Mouse (Mus musculus) kidney, postnatal 0 days (tissue): ENCODE data around the gene H2-T3. TPM values are rescaled to one million over a fixed set of nuclear protein-coding genes. Genes with fewer than 3 reads are reported as not detected.
"Not testable (repeated sequence)": the region's sequence is repeated elsewhere in the genome, so short reads cannot be mapped to it uniquely, and the experiment has no call there.

Experiments
- ATAC-seq: fragments of 200-750 bp; cut with Nextera tagmentation; replicated peaks from 2 replicates; pipeline ENCODE4 v1.8.0; 2017; ENCODE audit warnings: low read depth, moderate number of reproducible peaks, moderate TSS enrichment, moderate library complexity; ENCODE audit not compliant: low FRiP score
- DNase-seq: peaks from one replicate; pipeline ENCODE4 v3.0.0-alpha.2; 2016; ENCODE audit warnings: low spot score
- H3K27ac ChIP-seq: fragments of 300-500 bp; sonication (generic); 2 replicates; pipeline ENCODE4 v1.5.1; 2014; ENCODE audit warnings: mild to moderate bottlenecking
- H3K27me3 ChIP-seq: fragments of 300-500 bp; sonication (generic); 2 replicates; pipeline ENCODE4 v1.6.1; 2014; ENCODE audit warnings: low read length, mixed read lengths; ENCODE audit not compliant: insufficient read depth
- H3K36me3 ChIP-seq: fragments of 300-500 bp; sonication (generic); 2 replicates; pipeline ENCODE4 v1.6.1; 2014; ENCODE audit warnings: low read length, mixed read lengths; ENCODE audit not compliant: insufficient read depth
- H3K4me1 ChIP-seq: fragments of 300-500 bp; sonication (generic); replicated peaks from 2 replicates; pipeline ENCODE4 v1.6.1; 2014; ENCODE audit warnings: antibody characterized with exemption, low read length, mixed read lengths; ENCODE audit not compliant: insufficient read depth
- H3K4me2 ChIP-seq: fragments of 300-500 bp; sonication (generic); 2 replicates; pipeline ENCODE4 v1.6.1; 2014; ENCODE audit warnings: mild to moderate bottlenecking, low read length, moderate library complexity, mixed read lengths
- H3K4me3 ChIP-seq: fragments of 300-500 bp; sonication (generic); replicated peaks from 2 replicates; pipeline ENCODE4 v1.5.1; 2014; ENCODE audit warnings: low read depth, low read length
- H3K9ac ChIP-seq: fragments of 300-500 bp; sonication (generic); 2 replicates; pipeline ENCODE4 v1.6.1; 2014; ENCODE audit warnings: low read depth, low read length
- H3K9me3 ChIP-seq: fragments of 300-500 bp; sonication (generic); replicated peaks from 2 replicates; pipeline ENCODE4 v1.6.1; 2016; ENCODE audit warnings: low read length, inconsistent platforms, mixed read lengths
- CTCF ChIP-seq: IDR thresholded peaks from 2 replicates; pipeline ENCODE4 v1.5.1; 2016; ENCODE audit warnings: antibody characterized with exemption, low read depth, mild to moderate bottlenecking, moderate library complexity
- WGBS: fragments of 180-500 bp; shearing (Covaris S2); extraction: QIAGEN DNeasy Blood & Tissue Kit; methylation state at CpG from one replicate; pipeline ENCODE4 v1.1.7; 2014; 5-methylcytosine and 5-hydroxymethylcytosine counted together
- polyA plus RNA-seq: library from polyadenylated mRNA; unstranded; fragments of >200 nt; fragmentation: Nextera tagmentation; extraction: Ambion mirVana; gene quantifications from 2 replicates; pipeline ENCODE4 v1.2.1, GENCODE M21; 2015

Gene H2-T3
- polyA plus RNA-seq, 1 experiment from 2014 or later, result not detected

DNA sequence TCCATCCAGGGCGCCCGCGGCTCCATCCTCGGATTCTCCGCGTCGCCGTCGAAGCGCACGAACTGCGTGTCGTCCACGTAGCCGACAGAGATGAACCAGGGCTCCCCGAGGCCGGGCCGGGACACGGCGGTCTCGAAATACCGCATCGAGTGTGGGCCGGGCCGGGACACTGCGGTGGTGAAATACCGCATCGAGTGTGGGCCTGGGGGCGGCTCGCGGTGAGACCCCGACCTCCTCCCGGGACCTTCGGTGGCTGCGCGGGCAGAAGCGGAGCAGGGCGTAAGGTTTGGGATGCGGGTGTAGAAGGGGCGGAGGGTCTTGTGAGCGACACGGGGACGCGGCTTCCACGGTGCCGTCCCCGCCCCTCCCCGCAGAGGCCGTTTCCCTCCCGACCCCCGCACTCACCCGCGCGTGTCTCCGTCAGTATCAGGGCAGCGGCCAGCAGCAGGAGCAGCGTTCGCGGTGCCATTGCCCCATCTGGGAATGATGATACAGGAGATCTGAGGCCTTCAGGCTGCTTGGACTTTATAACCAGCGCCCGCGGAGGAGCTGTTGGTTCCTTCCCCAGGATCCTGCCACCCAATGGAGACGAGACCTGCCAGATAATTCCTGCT lies 21.9 kb downstream of the H2-T3 start, which contains the start of gene Gm8909:
Gene Gm8909, minus strand, starts transcription at position 499 of the 614 bp plus-strand sequence.
- no peaks in the 10 kb centered on the region for H3K36me3 ChIP-seq
- H3K27me3 ChIP-seq, result peaks cover 31% of the 10 kb centered on the region
- peaks cover 9% of the 10 kb centered on the region; the same call in 1 of the 2 replicates for H3K4me1 ChIP-seq
- no peak within 1 kb of the TSS for H3K9ac ChIP-seq
- peak within 1 kb of the TSS; percentile 45 for H3K4me3 ChIP-seq
- WGBS, result 2% methylated on average over 63 of the region's 63 CpGs
- ATAC-seq (no peak), DNase-seq (no peak)
- no peaks in the 10 kb centered on the region for H3K9me3 ChIP-seq
- H3K27ac ChIP-seq, result no peak within 1 kb of the TSS
- TF ChIP-seq CTCF, result no peak
- H3K4me2 ChIP-seq, result peak within 1 kb of the TSS; percentile 70

DNA sequence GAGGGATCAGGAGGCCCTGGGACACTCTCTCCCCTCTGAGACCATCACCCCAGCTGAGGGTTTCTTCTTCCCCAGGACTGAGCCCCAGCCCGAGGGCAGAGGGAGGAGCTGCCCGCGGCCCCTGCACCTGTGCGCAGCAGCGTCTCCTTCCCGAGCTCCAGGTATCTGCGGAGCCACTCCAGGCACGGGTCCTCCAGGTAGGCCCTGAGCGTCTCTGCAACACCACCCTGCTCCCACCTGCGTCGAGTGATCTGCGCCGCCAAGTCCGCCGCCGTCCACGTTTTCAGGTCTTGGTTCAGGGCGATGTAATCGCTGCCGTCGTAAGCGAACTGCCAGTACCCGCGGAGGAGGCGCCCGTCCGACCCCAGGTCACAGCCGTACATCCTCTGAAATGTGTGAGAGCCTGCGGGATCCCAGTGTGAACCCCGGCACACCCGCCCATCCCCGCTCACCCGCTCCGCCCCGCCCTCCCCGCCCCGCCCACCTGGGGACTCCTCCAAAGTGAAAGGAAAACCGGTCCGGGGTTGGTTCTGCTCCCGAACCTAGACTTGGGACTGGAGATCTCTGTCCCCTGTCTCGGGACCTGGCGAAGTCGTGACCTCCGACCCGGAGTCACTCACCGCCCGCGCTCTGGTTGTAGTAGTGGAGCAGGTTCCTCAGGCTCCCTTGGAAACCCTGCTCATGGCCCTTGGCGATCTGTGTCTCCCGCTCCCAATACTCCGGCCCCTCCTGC lies 22.6 kb downstream of the H2-T3 start:
- H3K36me3 ChIP-seq, result no peaks in the 10 kb centered on the region
- H3K4me2 ChIP-seq, result peak overlapping the region; percentile 70
- peaks cover 9% of the 10 kb centered on the region; the same call in 1 of the 2 replicates for H3K4me1 ChIP-seq
- no peak overlapping the region for H3K27ac ChIP-seq
- ATAC-seq (no peak), DNase-seq (no peak)
- peaks cover 33% of the 10 kb centered on the region for H3K27me3 ChIP-seq
- H3K9ac ChIP-seq, result no peak overlapping the region
- peak overlapping the region; percentile 45 for H3K4me3 ChIP-seq
- WGBS, result 2% methylated on average over 50 of the region's 51 CpGs
- no peak for TF ChIP-seq CTCF
- no peaks in the 10 kb centered on the region for H3K9me3 ChIP-seq

DNA sequence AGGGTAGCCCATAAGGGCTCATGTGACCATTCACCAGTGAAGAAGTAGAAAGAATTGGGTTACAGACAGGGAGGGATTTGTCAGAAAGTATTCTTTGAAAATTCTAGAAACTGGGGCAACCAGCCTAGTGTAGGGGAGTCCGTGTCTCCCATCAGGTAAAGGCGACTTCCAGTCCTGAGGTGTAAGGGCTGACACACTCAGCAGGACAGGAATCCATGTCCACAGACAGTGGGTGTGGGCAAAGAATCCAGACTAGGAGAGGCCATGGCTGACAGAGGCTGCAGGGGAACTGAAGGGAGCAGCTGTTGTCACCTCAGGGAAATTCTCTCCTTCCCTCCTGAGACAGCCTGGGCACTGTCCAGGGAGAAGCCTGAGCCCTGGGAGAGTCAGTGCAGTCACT lies 23.2 kb downstream of the H2-T3 start:
- not testable (repeated sequence) for H3K4me2 ChIP-seq, H3K9me3 ChIP-seq, H3K36me3 ChIP-seq, H3K27ac ChIP-seq, H3K4me1 ChIP-seq, H3K4me3 ChIP-seq, ATAC-seq, DNase-seq, H3K9ac ChIP-seq
- peaks cover 38% of the 10 kb centered on the region for H3K27me3 ChIP-seq
- WGBS, result 20% methylated on average over 2 of the region's 2 CpGs

DNA sequence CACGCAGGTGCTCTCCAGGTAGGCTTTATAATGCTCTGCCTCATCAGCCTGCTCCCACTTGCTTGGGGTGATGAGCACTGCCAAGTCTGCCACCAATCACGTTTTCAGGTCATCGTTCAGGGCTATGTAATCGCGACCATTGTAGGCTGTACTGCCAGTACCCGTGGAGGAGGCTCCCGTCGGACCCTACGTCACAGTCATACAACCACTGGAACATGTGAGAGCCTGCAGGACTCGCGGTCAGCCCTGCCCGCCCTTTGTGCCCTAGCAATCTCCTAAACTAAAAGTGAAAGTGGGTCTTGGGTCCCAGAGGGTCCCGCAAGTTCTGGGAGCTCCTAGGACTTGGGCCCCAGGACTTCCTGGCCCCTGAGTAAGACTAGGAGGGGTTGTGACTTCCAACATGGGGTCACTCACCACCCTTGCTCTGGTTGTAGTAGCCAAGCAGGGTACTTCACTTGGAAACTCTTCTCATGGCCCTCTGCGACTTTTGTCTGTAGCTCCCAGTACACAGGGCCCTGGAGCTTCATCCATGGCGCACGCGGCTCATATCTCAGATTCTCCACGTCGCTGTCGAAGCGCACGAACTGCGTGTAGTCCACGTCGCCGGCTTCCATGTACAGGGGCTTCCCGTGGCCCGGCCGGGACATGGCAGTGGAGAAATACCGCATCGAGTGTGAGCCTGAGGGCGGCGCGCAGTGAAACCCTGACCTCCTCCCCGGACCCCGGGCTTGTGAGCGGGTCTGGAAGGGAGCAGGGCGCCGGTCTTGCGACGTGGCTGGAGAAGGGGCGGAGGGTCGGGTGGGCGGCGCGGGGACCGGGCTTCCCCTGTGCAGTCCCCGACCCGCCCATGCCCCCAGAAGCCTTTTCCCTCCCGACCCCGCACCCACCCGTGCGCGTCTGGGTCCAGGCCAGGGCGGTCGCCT lies 28.7 kb downstream of the H2-T3 start:
- peaks cover 39% of the 10 kb centered on the region for H3K27me3 ChIP-seq
- TF ChIP-seq CTCF, result no peak
- no peak overlapping the region for H3K27ac ChIP-seq
- no peaks in the 10 kb centered on the region for H3K36me3 ChIP-seq
- H3K4me3 ChIP-seq, result peak overlapping the region; percentile 16; the same call in 1 of the 2 replicates
- ATAC-seq, result peak; percentile 36; the same call in 1 of the 2 replicates
- WGBS, result 1% methylated on average over 54 of the region's 56 CpGs
- no peaks in the 10 kb centered on the region for H3K9me3 ChIP-seq
- no peak overlapping the region for H3K9ac ChIP-seq
- no peak for DNase-seq
- no peaks in the 10 kb centered on the region for H3K4me1 ChIP-seq
- peak overlapping the region; percentile 38 for H3K4me2 ChIP-seq

DNA sequence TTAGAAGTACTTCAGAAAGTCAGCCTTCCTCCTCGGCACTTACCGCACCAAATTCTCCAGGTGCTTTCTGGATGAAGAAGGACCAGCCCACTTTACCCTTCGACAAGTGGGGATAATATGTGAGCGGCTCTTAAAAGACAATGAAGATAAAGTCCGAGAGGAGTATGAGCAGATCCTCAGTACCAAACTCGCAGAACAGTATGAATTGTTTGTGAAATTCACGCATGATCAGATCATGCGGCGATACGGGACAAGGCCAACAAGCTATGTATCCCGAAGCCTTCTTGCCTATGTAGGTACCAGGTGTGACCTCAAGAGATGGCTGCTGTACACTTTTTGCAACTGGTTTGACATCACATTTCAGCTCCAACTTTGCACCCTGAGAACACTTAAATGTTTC lies 31.8 kb downstream of the H2-T3 start:
- H3K4me3 ChIP-seq, H3K36me3 ChIP-seq, DNase-seq, H3K9me3 ChIP-seq, H3K4me1 ChIP-seq, ATAC-seq, H3K9ac ChIP-seq, H3K27ac ChIP-seq: not testable (repeated sequence)
- peak overlapping the region; percentile 50; the same call in 1 of the 2 replicates for H3K4me2 ChIP-seq
- peaks cover 42% of the 10 kb centered on the region for H3K27me3 ChIP-seq
- WGBS, result 9% methylated on average over 11 of the region's 11 CpGs

DNA sequence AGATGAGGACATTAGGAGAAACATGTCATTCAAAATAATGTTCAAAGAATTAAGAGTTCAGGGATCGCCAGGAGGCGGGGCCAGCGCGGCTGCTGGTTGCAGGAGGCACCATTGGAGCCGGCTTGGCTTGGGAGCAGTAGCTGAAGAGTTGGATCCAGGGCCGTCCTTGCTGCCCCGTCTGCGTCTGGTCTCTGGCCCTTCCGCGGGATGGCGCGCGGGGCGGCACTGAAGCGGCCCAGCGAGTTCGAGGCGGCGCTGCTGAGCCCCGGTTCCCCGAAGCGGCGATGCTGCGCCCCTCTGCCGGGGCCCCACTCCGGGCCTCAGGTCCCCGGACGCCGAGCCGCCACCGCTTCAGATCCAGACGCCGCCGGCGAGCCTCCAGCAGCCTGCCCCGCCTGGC lies 32.3 kb downstream of the H2-T3 start:
- DNase-seq, H3K27ac ChIP-seq, H3K9me3 ChIP-seq, ATAC-seq, H3K36me3 ChIP-seq, H3K4me1 ChIP-seq, H3K9ac ChIP-seq: not testable (repeated sequence)
- under 1% methylated on average over 36 of the region's 36 CpGs for WGBS
- H3K27me3 ChIP-seq, result peaks cover 42% of the 10 kb centered on the region
- H3K4me3 ChIP-seq, result 0 out of 2 replicates have a peak overlapping the region, but pooled peaks have one; percentile 11
- H3K4me2 ChIP-seq, result peak overlapping the region; percentile 50
